Mouse (Mus musculus) myocyte (in vitro differentiated cells): ENCODE data around the gene Ythdf2. TPM values are rescaled to one million over a fixed set of nuclear protein-coding genes. Genes with fewer than 3 reads are reported as not detected.

Experiments
- H3K27me3 ChIP-seq: one replicate; pipeline ENCODE4 v1.6.1; 2011; ENCODE audit not compliant: control insufficient read depth, insufficient read depth, insufficient read length
- H3K36me3 ChIP-seq: one replicate; pipeline ENCODE4 v1.6.1; 2011; ENCODE audit not compliant: control insufficient read depth, insufficient read depth
- H3K4me2 ChIP-seq: one replicate; pipeline ENCODE4 v1.6.1; 2011; ENCODE audit warnings: low read depth, control low read depth
- H3K4me3 ChIP-seq: one replicate; pipeline ENCODE4 v1.5.1; 2011; ENCODE audit warnings: mild to moderate bottlenecking, control low read depth, moderate library complexity
- H3K79me2 ChIP-seq: one replicate; pipeline ENCODE4 v1.6.1; 2011; ENCODE audit not compliant: control insufficient read depth, insufficient read depth
- H3ac ChIP-seq: one replicate; pipeline ENCODE4 v1.6.1; 2011; ENCODE audit not compliant: control insufficient read depth, insufficient read length
- CEBPB ChIP-seq: IDR thresholded peaks from 2 replicates; pipeline ENCODE4 v1.6.1; 2011; ENCODE audit warnings: mild to moderate bottlenecking, moderate library complexity; ENCODE audit not compliant: poor library complexity, insufficient read depth, severe bottlenecking
- E2F4 ChIP-seq: IDR thresholded peaks from one replicate; pipeline ENCODE4 v1.6.1; 2011; ENCODE audit warnings: mild to moderate bottlenecking, control low read depth, moderate library complexity; ENCODE audit not compliant: insufficient read depth
- MAX ChIP-seq: IDR thresholded peaks from one replicate; pipeline ENCODE4 v1.6.1; 2011; ENCODE audit warnings: low read depth, mild to moderate bottlenecking, control low read depth
- MYOD1 ChIP-seq, 3 experiments: IDR thresholded peaks; one replicate each; pipeline ENCODE4 v1.6.1; 2011; ENCODE audit warnings: control low read depth in 2 of 3, low read depth in 2 of 3, mild to moderate bottlenecking in 2 of 3, moderate library complexity in 1 of 3; ENCODE audit not compliant: insufficient read length in 2 of 3, control insufficient read depth in 1 of 3
- MYOG ChIP-seq, 3 experiments: IDR thresholded peaks; one replicate each; pipeline ENCODE4 v1.6.1; 2011; ENCODE audit warnings: control low read depth in 2 of 3, low read depth in 2 of 3, mild to moderate bottlenecking in 2 of 3; ENCODE audit not compliant: insufficient read length in 2 of 3, control insufficient read depth in 1 of 3, insufficient read depth in 1 of 3
- POLR2A ChIP-seq: IDR thresholded peaks from one replicate; pipeline ENCODE4 v1.6.1; 2011; ENCODE audit warnings: low read depth, mild to moderate bottlenecking, control low read depth, moderate library complexity; ENCODE audit not compliant: insufficient read length
- POLR2AphosphoS2 ChIP-seq: IDR thresholded peaks from one replicate; pipeline ENCODE4 v1.6.1; 2011; ENCODE audit warnings: low read depth, control low read depth; ENCODE audit not compliant: insufficient read length
- REST ChIP-seq: IDR thresholded peaks from one replicate; pipeline ENCODE4 v1.6.1; 2011; ENCODE audit warnings: mild to moderate bottlenecking, control low read depth, moderate library complexity; ENCODE audit not compliant: insufficient read depth, insufficient read length
- SRF ChIP-seq: IDR thresholded peaks from one replicate; pipeline ENCODE4 v1.6.1; 2011; ENCODE audit warnings: low read depth; ENCODE audit not compliant: control insufficient read depth, insufficient read length
- TCF12 ChIP-seq: IDR thresholded peaks from one replicate; pipeline ENCODE4 v1.6.1; 2011; ENCODE audit warnings: mild to moderate bottlenecking, control low read depth; ENCODE audit not compliant: poor library complexity, insufficient read depth, severe bottlenecking
- TCF3 ChIP-seq: IDR thresholded peaks from one replicate; pipeline ENCODE4 v1.6.1; 2011; ENCODE audit warnings: low read depth, control low read depth; ENCODE audit not compliant: insufficient read length
- USF1 ChIP-seq: IDR thresholded peaks from one replicate; pipeline ENCODE4 v1.6.1; 2011; ENCODE audit warnings: low read depth, mild to moderate bottlenecking, control low read depth, moderate library complexity
- polyA plus RNA-seq: library from polyadenylated mRNA; unstranded; fragments of >200 nt; fragmentation: generic; extraction: Trizol; gene quantifications from one replicate; pipeline ENCODE4 v1.2.1, GENCODE M21; 2012; ENCODE audit warnings: missing spikeins

Ythdf2 gene
- polyA plus RNA-seq, 1 experiment = 20.7 TPM

- no peak overlapping the region for H3K4me3 ChIP-seq
- no peaks in the 10 kb centered on the region for H3K27me3 ChIP-seq
- TF ChIP-seq MYOD1 (IDR thresholded peaks at IDR 0.05; ENCODE audit: control insufficient read depth in 1 of 3, insufficient read length in 2 of 3, low read depth in 2 of 3) (no peak), USF1 (no peak), POLR2AphosphoS2 (no peak), REST (no peak), TCF3 (no peak), SRF (no peak), MYOG (IDR thresholded peaks at IDR 0.05; ENCODE audit: control insufficient read depth in 1 of 3, insufficient read depth in 1 of 3, insufficient read length in 2 of 3, low read depth in 2 of 3) (no peak), TCF12 (no peak), E2F4 (no peak), MAX (no peak)
- H3K79me2 ChIP-seq = peaks cover 46% of the 10 kb centered on the region
- H3ac ChIP-seq = no peak overlapping the region
- no peak overlapping the region for H3K4me2 ChIP-seq
- H3K36me3 ChIP-seq = peaks cover 21% of the 10 kb centered on the region
Observed at GRCm38 (mm10) chr4:132253622-132254021, 41.5 kb upstream of the Ythdf2 start.

DNA sequence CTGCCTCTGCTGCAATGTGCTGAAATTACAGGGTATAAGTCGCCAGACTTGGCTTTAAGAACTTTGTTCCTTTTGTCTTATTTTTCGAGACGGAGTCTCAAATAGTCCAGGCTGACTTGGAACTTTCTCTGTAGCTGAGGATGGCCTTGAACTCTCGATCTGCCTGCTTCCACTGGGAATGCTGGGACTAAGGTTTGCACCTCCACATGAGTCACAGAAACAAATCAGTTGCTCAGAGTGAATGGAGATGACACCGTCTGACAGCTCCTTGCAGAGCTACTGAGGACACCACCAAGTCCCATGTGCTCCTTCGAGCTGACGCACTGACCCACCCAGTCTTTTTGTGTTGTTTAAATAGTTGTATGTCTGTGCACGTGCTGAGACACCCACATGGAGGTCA lies 41.0 kb upstream of the Ythdf2 start:
- Histone ChIP-seq H3K4me2 (no peak overlapping the region), H3K4me3 (no peak overlapping the region), H3K36me3 (peaks cover 21% of the 10 kb centered on the region), H3K79me2 (peaks cover 42% of the 10 kb centered on the region), H3ac (no peak overlapping the region), H3K27me3 (no peaks in the 10 kb centered on the region)
- TF ChIP-seq TCF12 (no peak), MYOG (IDR thresholded peaks at IDR 0.05; ENCODE audit: control insufficient read depth in 1 of 3, insufficient read depth in 1 of 3, insufficient read length in 2 of 3, low read depth in 2 of 3) (no peak), E2F4 (no peak), USF1 (no peak), POLR2AphosphoS2 (no peak), MYOD1 (IDR thresholded peaks at IDR 0.05; ENCODE audit: control insufficient read depth in 1 of 3, insufficient read length in 2 of 3, low read depth in 2 of 3) (no peak), POLR2A (no peak), REST (no peak), SRF (no peak), CEBPB (no peak), MAX (no peak), TCF3 (no peak)

- no peak overlapping the region for H3K4me3 ChIP-seq
- TF ChIP-seq TCF12 (no peak), POLR2AphosphoS2 (no peak), SRF (no peak), TCF3 (no peak), USF1 (no peak), MYOG (IDR thresholded peaks at IDR 0.05; ENCODE audit: control insufficient read depth in 1 of 3, insufficient read depth in 1 of 3, insufficient read length in 2 of 3, low read depth in 2 of 3) (no peak), REST (no peak), CEBPB (no peak), MYOD1 (IDR thresholded peaks at IDR 0.05; ENCODE audit: control insufficient read depth in 1 of 3, insufficient read length in 2 of 3, low read depth in 2 of 3) (no peak), MAX (no peak), POLR2A (no peak), E2F4 (no peak)
- H3K36me3 ChIP-seq = peaks cover 25% of the 10 kb centered on the region
- H3ac ChIP-seq = no peak overlapping the region
- no peak overlapping the region for H3K4me2 ChIP-seq
- no peaks in the 10 kb centered on the region for H3K27me3 ChIP-seq
- peaks cover 27% of the 10 kb centered on the region for H3K79me2 ChIP-seq
Observed at GRCm38 (mm10) chr4:132251596-132251995, 39.5 kb upstream of the Ythdf2 start.

GRCm38 (mm10) chr4:132247451-132247997 lies 35.4 kb upstream of the Ythdf2 start:
- no peaks in the 10 kb centered on the region for H3K79me2 ChIP-seq
- H3K27me3 ChIP-seq = no peaks in the 10 kb centered on the region
- no peak overlapping the region for H3ac ChIP-seq
- H3K4me3 ChIP-seq = no peak overlapping the region
- TF ChIP-seq TCF12 (no peak), POLR2AphosphoS2 (no peak), REST (no peak), MYOD1 (IDR thresholded peaks at IDR 0.05; ENCODE audit: control insufficient read depth in 1 of 3, insufficient read length in 2 of 3, low read depth in 2 of 3) (no peak), POLR2A (no peak), MYOG (IDR thresholded peaks at IDR 0.05; ENCODE audit: control insufficient read depth in 1 of 3, insufficient read depth in 1 of 3, insufficient read length in 2 of 3, low read depth in 2 of 3) (no peak), CEBPB (no peak), E2F4 (no peak), TCF3 (no peak), USF1 (no peak)
- H3K36me3 ChIP-seq = peaks cover 41% of the 10 kb centered on the region
- no peak overlapping the region for H3K4me2 ChIP-seq
